Mouse (Mus musculus): Measurements from ENCODE around the gene Rasgrf2.
A peak's percentile ranks its signal among the peaks of the same experiment; 100 is the strongest.
"Not testable (repeated sequence)": the region's sequence is repeated elsewhere in the genome, so short reads cannot be mapped to it uniquely, and the experiment has no call there.

Rasgrf2 gene

DNA sequence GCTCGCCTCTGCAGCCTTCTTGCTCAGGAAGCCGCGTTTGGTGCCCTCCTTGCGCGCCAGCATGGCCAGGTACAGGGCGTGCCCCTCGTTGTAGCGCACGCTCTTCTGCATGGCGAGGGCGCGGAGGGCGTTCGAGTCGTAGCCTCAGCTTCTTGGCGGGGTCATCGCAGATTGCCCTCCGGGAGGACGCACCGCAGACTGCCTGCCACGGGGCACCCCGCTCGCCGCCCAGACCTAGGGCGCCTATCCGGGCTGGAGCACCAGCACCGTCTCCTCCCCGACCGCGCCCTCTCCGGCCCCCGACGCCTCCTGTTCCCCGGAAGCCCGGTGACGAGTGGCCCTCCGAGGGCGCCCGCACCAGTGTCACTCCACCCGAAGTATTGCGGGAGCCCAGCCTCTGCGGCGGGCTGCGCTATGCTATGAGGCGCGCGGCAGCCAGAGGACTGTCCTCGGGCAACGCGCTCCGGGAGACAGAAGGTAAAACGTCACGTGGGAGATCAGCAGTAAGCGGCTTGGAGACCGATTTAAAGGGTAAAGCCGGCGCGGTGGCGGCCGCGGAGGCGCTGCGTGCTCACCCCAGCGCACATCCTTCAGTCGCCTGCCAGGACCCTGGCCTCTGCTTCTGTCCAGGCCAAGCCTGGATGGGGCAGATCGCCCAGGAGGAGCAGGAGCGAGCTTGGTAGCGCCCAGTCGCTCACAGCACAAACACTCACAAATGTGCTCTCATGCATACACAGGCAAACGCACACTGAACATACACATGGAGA, at the start of gene Rasgrf2:
Gene Rasgrf2, minus strand, starts transcription at position 273 of the 767 bp plus-strand sequence.
- ATAC-seq (ENCODE audit: insufficient number of reproducible peaks, low FRiP score, low TSS enrichment), result 0 out of 2 replicates have a peak, but pooled peaks have one; percentile 31

DNA sequence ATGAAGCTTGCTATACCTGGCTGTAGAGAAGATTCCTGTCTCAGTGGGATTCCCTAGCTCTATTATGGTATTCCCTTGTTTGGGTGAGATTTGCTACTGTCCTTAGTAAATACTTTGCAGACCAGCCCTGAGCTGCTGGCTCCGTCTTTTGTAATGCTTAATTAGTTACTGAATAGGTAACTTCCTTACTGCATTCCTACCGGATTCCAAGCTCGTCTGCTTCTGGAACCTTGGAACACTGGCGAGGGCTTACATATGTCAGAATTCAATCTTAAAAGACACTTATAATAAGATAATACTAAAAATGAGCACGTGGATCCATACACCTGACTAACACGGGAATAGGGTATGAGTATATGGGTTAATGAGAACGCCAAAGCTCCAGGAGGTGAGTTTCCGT, 41.2 kb upstream of the Rasgrf2 start:
- not testable (repeated sequence) for ATAC-seq (ENCODE audit: insufficient number of reproducible peaks, low FRiP score, low TSS enrichment)

DNA sequence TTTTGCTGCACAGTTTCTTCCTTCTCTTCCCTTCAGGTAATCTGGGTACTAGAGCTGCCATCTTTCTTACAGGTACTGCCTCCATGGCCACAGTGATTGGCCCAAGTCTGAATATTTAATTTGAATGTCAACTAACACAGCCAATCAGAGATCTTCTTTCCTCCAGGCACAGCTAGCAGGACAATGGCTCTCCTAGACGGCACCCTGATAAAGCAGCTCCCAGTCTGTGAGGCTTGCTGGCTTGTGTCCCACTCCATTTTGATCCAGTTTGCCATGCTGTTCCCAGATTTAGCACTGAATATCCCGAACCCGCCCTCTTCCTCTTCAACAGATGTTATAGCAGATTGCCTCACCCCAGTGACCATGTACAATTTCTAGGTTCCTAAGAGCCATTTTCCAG, 19.1 kb upstream of the Rasgrf2 start:
- ATAC-seq (ENCODE audit: insufficient number of reproducible peaks, low FRiP score, low TSS enrichment), result no peak

DNA sequence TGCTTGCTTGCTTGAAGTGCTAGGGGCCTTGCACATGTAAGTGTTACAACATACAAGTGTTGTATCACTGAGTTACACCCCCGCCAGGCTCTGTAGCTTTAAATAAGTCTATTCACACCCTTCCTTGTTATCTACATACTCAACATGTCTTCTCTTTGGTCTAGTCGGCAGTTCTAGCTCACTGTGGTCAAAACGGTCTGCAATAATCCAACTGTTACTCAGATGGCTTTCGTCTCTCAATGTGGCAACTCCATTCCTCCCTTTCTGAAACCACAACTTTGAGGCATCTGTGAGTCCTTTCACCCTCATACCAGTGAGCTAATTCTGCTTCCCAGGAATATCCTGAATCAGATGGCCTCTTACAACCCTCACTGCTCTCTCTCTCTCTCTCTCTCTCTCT, 17.4 kb upstream of the Rasgrf2 start:
- ATAC-seq (ENCODE audit: insufficient number of reproducible peaks, low FRiP score, low TSS enrichment), result no peak

DNA sequence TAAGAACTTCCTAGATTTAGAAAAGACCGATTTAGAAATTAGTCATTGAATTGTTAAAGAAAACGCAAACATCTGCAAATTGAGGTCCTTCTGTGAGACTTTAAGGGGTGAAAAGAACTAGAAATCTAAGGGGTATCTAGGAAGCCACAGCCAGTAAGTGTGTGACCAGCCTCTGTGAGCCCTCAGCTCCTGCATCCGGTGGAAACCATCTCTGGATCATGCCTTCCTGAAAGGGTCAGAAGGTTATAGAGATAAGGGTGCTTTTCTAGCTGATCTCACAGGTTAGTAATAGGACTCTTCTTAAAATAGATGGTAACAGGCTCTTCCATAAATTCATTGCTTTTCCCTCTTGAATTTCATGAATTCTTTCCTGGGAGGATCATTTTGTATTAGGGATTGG, 3.3 kb upstream of the Rasgrf2 start:
- no peak for ATAC-seq (ENCODE audit: insufficient number of reproducible peaks, low FRiP score, low TSS enrichment)

DNA sequence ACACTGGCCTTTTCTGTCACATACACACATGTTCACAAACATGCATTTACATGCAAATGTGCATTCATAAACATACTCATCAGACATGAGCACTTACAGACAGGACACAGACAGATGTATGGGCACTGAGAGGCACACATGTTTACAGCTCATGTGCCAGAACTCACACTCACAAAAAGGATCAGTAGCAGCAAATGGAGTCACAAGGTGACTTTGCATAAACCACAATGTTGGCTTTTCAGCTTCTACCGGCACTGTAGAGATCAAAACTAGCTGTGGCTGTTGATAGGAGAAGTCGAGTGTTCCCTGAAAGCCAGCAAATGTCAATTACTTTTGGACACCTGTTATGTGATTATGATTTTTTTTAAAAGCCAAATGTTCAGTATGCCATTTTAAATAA, 1.1 kb upstream of the Rasgrf2 start:
- ATAC-seq (ENCODE audit: insufficient number of reproducible peaks, low FRiP score, low TSS enrichment), result no peak

DNA sequence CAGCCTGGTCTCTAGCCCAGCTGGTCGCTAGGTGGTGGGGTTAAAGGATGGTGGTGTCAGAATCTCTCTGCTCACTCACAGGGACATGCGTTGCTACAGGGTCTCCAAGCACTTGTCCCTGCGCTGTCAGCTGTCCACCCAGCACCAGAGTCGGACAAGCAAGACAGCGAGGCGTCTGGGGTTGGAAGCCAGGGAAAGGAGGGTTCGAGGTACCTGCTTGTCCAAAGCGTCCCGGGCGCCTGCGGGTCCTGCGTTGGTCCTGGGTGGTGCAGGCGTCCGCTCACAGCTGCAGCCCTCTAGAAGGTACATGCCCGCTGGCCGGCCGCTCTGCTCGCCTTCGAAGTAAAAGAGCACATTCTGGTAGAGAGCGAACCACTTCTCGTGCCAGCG, 467 bp downstream of the Rasgrf2 start:
- no peak for ATAC-seq (ENCODE audit: insufficient number of reproducible peaks, low FRiP score, low TSS enrichment)

DNA sequence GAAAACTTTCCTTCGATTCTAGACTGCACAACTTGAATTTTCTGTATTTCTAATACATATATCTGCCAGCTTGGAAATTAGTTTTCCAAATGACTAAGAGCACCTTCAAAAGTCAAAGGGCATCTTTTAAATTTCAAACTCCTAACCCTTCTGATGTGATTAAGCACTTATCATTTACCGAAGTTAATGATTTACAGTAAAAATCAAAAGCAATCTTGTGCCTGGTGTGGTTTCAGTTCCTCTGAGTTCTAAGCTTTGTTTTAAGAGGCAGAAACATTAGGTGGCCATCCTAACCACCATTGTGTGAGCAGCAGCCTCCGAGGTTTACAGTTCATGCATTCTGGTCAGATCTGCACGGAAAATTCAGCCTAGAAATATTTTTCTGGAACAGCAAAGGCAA, 1.6 kb downstream of the Rasgrf2 start:
- no peak for ATAC-seq (ENCODE audit: insufficient number of reproducible peaks, low FRiP score, low TSS enrichment)

DNA sequence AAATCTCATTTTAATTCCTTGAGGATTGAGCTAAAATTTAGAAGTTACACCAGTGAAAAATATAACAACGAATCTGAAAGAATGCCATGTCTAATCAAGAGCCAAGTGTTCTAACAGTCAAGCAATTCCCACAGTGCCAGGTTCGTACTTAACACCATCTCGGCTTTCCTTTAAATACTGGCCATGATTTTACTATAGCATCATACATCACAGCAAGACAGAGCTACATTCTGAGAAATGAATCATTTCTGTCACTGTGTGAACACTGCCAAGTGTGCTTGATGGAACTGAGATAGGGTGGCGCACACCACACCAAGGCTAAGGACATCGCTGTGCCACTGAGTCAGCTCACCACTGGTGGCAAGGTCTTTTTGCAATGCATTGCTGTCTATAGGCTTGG, 5.6 kb downstream of the Rasgrf2 start:
- no peak for ATAC-seq (ENCODE audit: insufficient number of reproducible peaks, low FRiP score, low TSS enrichment)

DNA sequence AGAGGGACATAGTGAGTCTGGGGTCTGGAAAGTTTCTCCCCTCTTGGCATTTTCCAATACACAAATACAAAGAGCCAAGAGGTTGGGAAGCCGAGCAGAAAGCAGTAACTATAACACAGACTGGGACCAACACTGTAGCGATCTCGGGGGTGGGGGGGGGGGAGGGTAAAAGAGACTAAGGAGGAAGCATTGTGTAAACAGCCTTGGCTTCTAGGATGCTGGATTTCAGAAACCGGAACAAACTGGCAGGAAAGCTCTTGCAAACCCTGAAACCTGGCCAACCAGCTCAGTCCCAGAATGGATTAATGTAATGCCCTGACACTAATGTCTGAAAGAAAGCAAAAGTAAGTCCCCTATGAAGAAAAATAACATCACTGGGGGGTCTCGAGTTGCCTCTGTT, 11.8 kb downstream of the Rasgrf2 start:
- ATAC-seq (ENCODE audit: insufficient number of reproducible peaks, low FRiP score, low TSS enrichment), result no peak

DNA sequence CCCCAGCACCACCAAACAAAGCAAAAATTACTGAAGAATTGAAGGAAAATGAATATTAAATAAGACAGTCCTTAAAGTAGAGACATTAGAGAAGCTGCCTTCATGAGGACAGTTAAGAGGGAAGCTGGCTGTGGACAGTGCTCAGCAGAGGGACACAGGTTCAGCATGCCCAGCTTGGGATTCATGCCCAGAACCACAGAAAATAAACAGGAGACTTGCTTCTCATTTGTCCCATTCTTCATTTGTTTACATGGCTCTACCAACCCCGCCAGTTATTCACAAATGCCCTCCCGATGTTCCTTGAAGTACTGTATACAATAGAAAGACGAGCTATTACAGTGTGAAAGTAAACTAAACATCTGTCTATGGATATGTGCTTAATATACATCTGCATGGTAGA, 17.4 kb downstream of the Rasgrf2 start:
- ATAC-seq (ENCODE audit: insufficient number of reproducible peaks, low FRiP score, low TSS enrichment), result no peak

DNA sequence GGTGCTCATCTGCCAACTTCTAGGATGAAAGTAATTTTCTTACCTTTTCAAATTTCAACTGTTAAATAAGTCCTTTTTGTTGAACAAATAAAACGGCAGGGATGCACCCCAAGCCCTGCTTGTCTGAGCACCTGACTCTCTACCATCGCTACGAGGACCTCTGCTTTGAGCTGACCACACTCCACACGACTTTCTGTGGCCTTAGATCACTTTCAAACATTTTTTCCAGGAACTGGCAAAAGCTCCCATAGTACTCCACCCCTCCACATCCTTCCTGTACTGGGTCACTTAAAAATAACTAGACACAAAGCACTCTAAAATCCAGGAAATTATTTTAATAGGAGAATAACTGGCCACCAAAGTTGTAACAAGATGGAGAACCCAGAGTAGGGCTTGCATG, 23.2 kb downstream of the Rasgrf2 start:
- ATAC-seq (ENCODE audit: insufficient number of reproducible peaks, low FRiP score, low TSS enrichment), result no peak

DNA sequence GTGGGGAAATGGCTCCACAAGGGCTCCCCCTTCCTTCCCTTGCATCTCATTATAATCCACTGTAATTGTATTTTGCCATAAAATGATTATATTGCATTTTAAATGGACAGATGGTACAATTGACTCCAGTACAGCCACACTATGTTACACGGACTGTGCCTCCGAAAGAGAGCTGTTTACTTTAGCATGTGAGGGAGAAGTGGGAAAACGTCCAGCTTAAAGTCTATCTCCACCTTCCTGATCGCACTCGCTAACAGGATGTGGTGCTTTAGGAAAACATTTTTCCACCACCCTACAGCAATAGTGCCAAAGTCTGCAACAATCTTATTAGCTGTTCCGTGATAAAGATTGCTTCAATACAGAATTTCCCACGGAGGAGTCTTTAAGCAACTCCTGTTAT, 27.2 kb downstream of the Rasgrf2 start:
- no peak for ATAC-seq (ENCODE audit: insufficient number of reproducible peaks, low FRiP score, low TSS enrichment)

DNA sequence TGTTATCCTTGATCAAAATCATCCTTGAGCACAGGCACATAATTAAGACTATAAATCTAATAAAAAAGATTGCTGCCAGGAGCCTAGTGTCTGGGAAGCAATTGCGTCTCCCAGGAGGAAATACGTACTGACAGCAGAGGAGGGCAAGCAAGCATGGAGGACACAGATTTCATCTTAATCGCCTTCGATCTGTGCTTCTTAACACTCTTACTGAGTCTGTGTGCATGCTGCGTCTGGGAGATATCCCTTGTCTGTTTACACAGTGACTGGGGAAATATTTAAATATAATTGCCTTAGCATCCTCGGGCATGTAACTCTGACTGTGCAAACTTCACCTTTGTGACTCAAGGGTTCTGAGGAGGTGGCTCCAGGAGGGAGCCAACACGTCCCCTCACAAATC, 33.0 kb downstream of the Rasgrf2 start:
- no peak for ATAC-seq (ENCODE audit: insufficient number of reproducible peaks, low FRiP score, low TSS enrichment)

DNA sequence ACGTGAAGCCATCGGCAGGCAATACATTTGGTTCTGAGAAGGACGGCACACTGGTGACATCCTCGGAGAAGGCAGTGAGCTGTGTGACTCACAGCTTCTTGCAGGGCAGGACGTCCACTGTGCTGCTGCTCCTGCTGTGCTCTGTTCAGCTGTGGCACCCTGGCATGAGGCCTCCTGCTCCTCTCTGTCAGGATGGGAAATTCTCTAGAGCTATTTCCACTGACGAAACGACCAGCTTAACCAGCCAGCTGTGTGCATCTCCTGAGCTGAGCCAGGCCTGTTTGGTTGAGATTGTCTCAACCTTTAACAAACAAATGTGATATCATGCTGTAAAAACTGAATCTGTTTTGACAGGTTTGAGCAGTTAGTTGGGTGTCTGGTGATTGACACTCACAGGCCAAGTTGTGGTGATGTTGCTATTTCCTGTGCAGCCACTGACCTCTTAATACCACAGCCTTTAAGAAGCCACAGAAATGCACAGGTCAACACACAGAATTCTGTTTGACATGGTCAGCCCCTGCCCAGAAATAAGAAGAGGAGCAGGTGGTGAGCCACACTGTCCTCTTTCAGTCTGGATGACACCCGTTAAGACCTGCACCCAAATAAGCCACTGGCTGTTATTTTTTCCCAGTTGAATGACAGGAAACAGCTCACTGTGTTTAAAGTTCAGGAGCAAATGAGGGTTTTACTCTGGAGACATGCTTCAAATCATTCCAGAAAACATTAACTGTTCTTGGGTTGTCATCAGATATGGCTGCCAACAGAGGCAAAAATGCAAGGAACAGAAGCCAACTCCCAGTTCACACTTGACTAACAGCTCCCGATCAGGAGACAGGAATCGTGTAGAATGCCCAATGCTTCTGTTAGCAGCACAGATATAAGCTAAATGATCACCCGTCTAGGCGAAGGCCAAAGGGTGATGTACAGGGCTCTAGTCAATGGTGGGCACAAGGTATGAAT, 36.0 kb downstream of the Rasgrf2 start:
- ATAC-seq (ENCODE audit: insufficient number of reproducible peaks, low FRiP score, low TSS enrichment), result no peak

DNA sequence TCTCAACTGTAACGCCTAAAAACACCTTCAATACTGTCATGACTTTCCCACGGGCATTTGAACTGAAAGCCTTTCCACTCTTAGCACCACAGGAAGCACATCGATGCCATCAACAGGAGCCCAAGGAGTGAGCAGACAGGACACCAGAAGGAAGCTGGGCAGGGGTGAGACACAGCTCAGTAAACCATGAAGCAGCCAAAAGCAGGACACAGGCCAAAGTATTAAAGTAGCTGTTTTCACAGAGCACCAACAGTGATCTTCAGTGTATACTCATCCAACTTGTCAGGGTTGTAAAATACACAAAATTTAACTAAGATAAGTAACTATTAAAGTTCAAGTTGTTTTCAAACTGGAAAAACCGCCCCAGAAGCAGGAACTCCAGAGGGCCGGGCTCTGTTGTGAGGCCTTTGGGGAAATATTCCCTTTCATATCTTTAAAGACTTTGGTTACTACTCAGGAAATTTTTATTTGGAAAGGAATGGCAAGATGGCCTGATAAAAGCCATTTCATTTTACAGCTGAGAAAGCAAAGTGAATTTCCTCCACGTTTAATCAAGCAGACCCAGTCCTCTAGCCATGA, 37.7 kb downstream of the Rasgrf2 start:
- no peak for ATAC-seq (ENCODE audit: insufficient number of reproducible peaks, low FRiP score, low TSS enrichment)

DNA sequence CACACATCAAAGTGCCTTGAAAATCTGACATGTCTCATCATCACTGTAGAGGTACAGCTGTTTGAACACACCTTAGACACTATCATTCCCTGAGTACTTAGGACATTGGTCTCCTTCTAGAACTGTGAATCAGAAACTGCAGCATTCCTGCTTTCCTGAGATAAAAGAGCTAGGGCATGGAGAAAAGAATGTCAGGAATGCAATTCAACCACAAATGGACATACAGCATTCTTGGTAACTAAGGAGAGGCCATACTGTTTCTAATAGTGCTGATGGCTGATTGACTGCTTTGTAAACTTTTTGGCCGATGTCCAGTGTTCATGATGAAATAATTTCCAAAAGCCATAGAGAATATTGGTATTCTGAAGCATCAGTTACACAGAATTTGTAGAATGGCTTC, 58.3 kb downstream of the Rasgrf2 start:
- no peak for ATAC-seq (ENCODE audit: insufficient number of reproducible peaks, low FRiP score, low TSS enrichment)

DNA sequence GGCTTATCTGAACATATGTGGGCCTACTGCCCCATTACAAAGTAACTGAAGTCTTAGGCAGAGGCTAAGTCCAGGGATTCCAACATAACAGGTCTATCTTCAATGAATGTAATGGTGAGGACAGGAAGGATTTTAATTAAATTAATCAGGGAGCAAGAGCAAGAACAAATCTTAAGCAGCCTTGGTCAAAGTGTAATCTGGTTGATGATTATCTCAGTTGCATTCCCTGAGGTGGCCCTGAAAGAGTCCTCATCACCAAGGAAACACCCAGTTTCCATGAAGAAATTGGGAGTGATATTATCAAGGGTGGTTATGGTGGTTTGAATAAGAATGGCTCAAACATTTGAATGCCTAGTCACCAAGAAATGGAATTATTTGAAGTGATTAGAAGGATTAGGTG, 62.8 kb downstream of the Rasgrf2 start:
- no peak for ATAC-seq (ENCODE audit: insufficient number of reproducible peaks, low FRiP score, low TSS enrichment)

DNA sequence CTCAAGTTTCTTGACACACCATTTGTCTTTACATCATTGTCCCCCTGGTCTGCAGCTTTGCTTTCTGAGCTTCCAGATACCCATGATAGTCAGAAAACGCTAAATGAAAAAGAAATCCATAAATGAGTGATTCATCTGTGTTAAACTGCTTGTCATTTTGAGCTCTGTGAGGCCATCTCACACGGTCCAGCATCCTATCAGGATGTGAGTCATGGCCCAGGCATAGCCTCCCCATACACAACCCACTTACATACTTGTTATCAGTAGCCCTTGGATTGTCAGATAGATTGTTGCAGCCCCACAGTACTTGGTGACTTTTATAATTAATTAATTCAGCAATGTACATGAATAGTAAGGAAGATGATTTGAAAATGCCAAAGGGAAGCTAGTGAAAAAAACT, 63.6 kb downstream of the Rasgrf2 start:
- no peak for ATAC-seq (ENCODE audit: insufficient number of reproducible peaks, low FRiP score, low TSS enrichment)

DNA sequence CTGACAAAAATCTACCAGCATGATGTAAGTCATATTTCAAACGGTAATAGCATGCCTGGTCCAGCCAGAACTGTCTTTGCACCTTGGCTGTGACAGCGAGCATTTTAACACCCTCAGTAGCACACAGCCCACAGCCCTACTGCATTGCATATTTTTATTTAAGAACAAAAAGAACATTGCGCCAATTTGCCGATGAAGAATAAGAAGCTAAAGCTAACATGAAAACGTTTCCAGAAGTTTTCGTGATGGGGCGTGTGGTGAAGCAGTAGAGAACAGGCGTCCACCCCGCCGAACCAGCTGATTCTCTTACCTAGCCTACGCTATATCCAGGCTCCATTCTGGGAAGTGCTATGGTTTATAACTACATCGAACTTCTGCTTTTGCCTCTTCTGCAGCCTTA, 77.7 kb downstream of the Rasgrf2 start:
- ATAC-seq (ENCODE audit: insufficient number of reproducible peaks, low FRiP score, low TSS enrichment), result no peak

DNA sequence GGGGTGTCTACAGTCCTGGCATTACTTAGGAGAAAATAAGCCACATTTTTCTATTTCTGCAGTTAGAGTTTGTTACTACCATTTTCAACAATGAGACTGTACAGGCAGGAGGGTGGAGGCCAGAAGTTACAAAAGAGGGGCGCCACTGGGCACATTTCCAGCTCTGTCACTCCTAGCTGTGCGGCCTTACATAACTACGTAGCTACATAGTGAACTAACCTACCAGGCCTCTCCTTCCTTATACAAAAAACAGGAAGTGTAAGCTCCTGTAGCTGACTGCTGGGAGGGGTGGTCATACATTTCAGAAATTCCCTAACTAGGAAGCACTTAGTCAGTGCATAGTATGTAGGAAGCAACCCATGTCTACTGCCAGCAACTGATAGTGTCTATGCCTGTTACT, 78.5 kb downstream of the Rasgrf2 start:
- ATAC-seq (ENCODE audit: insufficient number of reproducible peaks, low FRiP score, low TSS enrichment), result no peak
